Mouse (Mus musculus): ENCODE measurements around the gene Atp6v0a4. TPM values are rescaled to one million over a fixed set of nuclear protein-coding genes. Genes with fewer than 3 reads are reported as not detected.
A peak's percentile ranks its signal among the peaks of the same experiment; 100 is the strongest.

The Atp6v0a4 gene
- total RNA-seq, 2 experiments from 2014 or later = 1.4 to 2.0 TPM

DNA sequence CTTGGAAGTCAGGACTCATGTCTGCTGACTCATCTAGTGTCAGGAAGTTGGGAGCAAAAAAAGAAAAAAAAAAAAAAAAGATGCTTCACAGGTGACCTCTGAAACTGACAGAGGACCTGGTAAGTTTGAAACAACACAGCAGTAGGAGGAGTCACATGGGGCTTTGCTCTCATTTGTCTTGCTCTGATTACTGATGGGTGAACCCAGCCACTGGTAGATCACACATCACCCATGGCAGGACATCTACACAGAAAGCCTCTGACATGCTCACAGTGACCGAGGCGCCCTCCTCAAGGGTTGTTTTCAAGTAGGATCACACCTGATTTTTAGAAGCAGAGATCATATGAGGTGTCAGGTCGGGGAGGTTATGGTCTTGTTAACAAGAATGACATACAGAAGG, 1.1 kb upstream of the Atp6v0a4 start:
- no peak for DNase-seq (ENCODE audit: low spot score in 2 of 2)

DNA sequence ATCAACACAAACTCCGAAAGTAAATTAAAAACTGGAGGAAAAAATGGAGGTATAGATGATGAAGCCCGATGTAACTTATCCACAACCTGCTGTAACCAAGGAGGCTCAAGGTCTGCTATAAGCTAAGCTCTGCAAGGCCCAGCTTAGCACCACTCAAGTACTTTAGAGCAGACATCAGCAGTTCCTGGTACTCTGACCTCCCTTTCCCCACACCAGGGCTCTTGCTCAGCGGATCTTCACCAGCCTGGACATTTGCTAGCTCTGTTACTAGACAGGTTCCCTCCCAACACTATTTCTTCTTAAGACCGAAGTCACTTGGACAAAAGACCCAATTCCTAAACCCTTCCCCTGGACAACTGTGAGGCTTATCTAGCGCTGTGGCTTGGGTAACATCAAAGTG, 496 bp upstream of the Atp6v0a4 start:
- DNase-seq (ENCODE audit: low spot score in 2 of 2) = no peak

DNA sequence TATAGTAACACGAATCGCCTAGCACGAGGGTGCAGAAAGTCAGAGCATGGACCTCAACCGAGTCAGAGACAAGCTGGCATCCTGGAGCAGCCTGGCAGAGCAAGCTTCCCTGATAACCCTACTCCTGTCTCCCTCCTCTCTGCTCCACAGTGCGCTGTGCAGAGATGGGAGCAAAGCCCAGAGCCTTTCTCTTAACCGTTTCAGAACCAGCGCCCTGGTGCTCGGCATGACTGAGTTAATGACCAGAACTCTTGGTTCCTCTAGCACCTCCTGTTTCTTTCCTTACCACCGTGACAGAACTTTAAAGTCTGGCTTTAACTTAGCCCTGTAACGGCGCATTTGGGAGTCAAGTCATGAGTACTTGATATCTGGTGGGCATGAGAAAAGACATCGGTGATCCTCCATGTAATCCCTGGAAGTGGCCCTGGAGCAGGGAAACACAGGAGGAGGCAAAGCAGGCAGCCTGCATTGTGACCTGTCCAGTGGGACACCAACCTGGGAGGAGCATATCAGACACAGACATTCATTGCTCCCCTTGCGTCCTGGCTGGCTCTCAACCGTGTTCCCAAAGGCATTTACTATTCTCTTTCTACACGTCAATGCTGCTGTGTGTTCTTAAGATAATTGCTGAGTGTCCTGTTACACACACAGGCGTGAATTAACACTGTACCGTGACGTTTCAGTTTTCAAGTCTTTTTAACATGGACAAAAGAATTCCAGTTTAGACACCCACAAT, 747 bp downstream of the Atp6v0a4 start:
- no peak for DNase-seq (ENCODE audit: low spot score in 2 of 2)

DNA sequence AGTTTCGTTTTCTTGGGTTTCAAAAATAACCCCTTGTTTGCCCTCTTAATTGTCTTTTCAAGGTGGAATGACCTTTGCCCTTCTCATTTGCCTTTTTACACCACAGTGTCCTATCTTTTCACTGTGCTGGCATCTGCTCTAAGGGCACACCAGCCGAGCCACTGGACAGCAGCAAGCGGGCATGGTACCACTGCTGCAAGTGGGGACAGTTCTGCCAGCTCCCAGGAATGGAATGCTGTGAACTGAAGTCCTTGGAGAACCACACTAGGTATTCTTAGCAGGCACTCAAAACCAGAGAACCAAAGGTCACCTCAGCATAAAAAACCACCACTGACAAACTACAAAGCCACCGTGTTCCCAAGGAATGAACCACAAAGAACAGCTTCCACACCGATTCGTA, 1.6 kb downstream of the Atp6v0a4 start:
- DNase-seq (ENCODE audit: low spot score in 2 of 2) = no peak

DNA sequence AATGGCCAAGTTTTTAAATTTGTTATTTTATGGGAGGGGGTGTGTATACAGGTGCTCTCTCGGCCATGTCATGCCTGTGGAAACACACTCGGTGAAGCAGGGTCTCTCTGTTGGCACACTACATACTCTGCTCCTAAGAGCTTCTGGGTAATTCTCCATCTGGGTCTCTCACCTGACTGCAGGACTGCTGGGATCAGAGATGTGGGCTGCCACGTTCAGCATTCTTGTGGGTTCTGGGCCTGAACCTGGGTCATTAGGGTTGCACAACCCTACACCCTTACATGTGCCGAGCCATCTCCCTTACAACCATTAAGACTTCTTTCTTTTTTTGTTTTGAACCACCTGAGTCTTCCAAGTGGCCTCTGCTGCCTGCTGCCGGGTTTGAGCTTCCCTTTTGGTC, 2.5 kb downstream of the Atp6v0a4 start:
- no peak for DNase-seq (ENCODE audit: low spot score in 2 of 2)

DNA sequence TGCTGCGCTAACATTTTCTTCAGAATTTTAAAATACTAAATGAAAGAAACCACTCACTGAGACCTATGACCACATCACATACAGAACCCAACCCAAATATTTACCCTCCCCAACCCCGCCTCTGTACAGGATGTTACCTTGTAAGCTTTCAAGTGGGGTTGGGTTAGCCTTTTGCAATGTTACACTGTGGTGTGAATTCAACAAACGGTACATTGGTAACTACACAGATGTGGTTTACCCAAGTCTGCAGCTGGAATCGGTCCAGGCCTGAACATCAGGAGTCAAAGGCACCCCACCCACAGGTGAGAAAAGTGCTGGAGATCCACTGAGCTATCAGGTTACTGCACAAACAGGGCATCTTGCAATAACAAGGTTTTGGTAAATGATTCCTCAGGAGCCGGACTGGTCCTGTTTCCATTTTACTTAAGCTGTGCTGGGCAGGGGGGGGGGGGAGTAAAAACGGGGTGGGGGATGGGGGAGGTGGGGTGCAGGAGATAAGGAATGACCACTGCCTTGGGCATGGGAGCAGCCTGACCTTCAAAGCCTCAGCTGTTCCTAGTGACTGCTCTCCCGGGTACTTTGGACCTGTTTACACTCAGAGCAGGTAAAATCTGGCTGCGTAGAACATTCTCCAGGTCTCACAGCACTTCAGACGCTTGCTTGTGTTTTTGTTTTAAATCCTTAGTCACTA, 3.6 kb downstream of the Atp6v0a4 start:
- DNase-seq (ENCODE audit: low spot score in 2 of 2) = no peak

DNA sequence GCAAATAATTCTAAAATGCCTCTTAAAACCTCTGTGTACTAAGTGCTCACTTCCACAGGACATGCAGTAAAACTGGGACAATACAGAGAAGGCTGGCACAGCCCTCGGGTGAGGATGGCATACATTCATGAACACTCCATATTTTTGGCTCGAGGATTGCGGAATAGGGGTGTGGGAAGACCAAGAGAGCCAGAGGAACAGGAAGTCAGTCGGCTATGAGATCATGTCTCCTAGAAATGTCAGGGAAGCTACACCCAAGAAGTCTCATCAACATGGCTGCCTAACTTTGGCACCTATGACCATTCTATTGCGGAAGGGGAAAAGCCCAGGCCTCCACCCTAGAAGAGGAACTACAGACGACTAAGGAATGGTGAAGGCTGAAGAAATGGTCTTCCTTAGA, 6.0 kb downstream of the Atp6v0a4 start:
- DNase-seq (ENCODE audit: low spot score in 2 of 2) = no peak

DNA sequence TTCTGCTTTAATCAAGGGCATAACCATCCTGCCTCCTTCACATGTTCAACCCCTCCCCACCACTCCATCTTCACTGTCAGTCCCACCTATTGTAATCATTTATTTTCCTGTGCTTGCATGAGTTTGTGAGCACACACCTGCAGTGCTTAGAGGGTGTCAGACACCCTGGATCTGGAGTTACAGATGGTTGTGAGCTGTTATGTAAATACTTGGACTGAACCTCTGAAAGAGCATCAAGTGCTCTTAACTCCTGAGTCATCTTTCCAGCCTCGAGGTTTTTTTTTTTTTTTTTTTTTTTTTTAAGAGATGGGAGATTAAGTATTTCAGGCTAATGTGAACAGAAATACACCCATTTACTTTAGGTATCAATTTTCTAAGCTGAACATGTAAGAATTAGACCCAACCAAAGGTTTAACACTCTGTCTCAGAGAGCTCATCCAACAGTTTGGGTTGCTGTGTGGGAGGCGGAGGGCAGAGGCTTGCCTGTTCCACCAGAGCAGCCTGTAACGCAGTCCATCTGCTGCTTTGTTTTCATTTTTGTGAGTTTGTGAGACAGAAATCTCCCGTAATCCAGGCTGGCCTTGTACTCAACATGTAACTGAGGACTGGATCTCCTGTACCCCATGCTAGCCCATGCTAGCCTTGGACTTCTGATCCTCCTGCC, 8.1 kb downstream of the Atp6v0a4 start:
- DNase-seq (ENCODE audit: low spot score in 2 of 2) = peak; percentile 39 to 61

DNA sequence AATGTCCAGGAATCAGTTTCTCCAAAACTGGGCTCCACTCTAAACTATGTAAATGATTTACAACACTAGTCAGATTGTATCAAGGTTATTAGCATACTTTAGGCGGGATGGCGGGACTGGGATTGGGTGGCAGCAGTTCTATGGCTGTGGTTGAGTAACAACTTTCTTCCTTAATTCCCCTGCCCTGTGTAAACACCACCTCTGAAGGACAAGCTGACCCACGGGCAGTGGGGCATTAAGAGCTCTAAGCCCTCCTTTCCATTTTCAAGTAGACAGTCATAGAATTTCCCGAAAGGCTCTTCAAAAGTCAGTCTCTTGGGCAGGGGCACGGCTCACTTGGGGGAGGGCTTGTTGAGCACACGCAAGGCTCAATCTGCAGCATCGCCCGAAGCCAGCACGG, 13.5 kb downstream of the Atp6v0a4 start:
- DNase-seq (ENCODE audit: low spot score in 2 of 2) = no peak

DNA sequence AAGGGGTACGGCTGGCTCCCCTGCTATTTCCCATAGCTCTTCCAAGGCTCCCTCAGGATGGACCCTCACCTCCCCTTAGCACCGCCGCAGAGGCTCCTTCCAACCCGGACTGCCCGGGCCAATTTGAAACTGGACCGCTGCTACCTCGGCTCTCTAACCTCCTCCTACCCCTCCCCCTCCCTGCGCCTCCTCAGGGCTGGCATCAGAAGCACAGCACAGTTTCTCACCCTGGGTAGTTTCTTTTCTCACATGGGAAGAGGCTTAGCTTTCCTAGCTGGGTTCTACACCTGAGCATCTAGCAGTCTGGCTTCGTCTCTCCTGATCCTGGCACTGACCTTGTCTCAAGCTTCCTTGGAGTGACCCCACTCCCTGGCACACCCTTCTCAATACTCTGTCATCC, 14.5 kb downstream of the Atp6v0a4 start:
- DNase-seq (ENCODE audit: low spot score in 2 of 2) = no peak

DNA sequence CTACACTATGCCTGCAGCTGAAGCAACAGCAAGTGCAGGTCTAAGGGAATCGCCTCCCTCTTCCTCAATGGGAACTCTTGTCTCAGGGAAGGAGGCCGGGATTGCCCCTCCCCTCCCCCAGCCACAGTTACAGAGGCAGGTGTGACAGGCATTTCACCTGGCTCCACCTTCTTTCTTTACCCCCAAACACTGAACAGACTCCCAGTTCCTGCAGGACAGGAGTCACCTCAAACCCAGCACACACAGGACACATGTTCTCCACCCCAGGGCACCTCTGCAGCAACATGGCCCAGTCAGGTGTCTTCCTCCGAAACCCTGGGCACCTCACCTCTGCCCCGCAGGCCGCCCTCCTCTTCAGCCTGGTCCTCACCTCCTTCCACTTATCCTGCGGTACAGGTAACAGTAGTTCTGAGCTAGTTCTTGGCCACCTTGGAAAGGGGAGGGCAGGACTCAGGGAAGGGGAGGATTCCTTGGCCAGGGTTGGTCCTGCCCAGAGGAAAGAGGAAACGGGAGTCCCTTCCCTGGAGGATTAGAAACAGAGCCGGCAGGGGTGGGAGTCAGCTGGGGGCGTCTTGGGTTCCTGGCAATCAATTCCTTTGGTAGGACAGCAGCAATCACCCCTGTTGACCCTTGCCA, 15.1 kb downstream of the Atp6v0a4 start, which contains the start of gene Tmem213:
Gene Tmem213 (plus strand): TSS at position 96 of the 636 bp plus-strand sequence.
- DNase-seq (ENCODE audit: low spot score in 2 of 2) = no peak

DNA sequence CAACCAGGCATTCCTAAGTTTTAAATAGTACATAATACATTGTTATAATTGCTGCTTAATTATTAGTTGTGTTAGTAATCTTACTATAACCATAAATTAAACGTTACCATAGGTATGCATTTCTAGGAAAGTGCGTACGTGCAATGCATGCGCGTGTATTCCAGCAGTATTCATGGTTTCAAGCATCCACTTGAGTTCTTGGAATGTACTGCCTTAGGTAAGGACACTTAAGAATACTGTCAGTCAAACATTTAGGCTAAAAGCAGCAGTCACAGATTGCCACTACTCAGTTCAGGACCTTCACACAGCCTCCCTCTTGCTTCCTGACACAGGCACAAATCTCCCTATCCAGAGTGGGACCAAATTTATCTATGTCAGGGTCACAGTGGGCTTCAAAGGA, 15.9 kb downstream of the Atp6v0a4 start:
- DNase-seq (ENCODE audit: low spot score in 2 of 2) = no peak

DNA sequence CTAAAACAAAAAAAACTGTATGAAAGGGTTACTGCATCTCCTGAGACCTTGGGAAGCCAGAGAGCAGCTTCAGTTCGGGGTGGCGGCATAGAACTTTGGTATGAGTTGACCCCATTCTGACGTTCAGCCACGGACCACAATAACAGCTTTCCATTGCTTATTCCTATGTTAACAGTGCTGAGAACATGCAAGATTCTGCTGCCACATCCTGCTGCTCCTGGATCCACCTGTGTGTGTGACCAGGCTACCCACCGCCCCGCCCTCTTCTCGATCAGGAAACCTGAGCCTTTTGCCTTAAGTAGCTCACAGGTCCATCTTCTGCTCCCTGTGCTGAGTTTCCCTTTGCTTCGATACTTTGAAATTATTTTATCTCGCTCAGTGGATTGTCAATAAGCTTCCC, 18.5 kb downstream of the Atp6v0a4 start:
- no peak for DNase-seq (ENCODE audit: low spot score in 2 of 2)

DNA sequence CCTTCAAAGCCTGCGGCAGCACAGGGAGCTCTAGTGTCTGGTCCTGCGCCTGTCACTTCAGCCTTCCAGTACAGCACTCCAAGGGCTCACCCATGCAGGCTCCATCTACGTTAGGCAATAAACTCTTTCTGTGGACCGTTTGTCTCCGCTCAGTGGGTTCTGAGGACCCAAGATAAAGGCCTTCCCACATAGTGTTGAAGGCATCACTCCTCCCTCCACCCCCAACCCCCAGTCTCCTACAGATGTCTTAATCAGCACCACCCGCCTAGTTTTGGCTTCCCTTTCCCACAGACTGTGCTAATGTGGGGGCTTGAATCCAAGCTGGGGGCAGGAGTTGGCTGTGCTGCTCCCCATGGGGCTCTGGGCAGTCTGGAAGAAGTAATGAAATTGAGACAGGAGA, 20.6 kb downstream of the Atp6v0a4 start:
- no peak for DNase-seq (ENCODE audit: low spot score in 2 of 2)

DNA sequence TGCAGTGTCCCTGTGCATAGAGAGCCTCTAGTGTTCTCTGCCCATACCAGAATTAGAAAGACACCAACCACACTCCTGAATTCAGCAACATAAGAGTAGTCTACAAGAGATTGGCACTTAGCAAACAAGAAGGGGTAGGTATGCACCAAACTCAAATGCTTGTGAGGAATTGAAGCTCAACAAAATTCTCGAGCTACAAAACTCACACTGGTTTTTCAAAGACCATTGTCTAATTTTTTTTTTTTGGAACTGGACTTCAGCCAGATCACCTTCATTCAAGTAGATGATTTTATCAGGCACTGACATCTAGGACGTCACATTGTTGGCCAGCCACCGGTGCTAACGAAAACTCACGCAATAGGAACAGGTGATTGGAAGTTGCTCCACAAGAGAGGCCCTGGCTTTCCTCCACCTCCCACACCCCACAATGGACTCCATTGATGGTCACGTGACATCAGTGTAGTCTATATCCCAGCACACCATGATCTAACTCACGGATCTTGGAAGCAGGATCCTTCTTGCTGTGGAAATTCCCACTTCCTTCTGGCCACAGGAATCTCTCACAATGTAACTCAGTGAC, 22.1 kb downstream of the Atp6v0a4 start:
- no peak for DNase-seq (ENCODE audit: low spot score in 2 of 2)

DNA sequence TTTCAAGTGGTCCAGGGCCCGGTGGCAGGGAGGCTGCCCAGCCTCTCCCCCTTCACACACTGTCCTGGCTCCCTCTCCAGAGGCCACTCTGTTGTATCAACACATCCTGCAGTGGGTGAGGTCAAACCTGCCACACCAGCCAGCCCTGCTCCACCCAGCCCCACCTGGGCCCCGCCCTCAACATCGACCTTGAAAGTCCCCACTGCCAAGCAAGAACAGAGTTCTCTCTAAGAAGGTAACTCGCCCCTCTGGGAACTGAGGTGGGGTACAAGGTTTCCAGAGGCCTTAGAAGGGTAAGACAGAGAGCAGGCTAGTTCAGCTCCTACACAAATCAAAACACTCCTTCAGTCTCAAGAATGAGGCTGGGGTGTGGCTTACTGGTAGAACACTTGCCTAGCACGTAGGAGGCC, 27.4 kb downstream of the Atp6v0a4 start:
- DNase-seq (ENCODE audit: low spot score in 2 of 2) = no peak

DNA sequence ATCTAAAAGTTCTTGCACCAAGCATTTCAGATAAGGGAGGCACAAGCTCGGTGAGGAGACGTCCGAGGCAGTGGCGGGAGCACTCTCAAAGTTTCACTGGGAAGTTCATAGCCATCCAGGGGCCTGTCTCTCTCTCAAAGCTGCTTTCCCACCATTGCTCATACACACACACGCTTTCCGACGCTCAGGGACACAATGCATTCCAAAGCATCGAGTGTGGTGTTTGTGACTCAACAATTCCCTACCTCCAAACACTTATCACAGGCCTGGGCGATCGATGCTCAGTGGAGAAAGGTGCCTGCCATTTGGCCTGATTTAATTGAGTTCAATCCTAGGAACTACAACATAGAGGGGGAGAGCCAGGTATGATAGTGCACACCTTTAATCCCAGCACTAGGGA, 29.7 kb downstream of the Atp6v0a4 start:
- DNase-seq (ENCODE audit: low spot score in 2 of 2) = no peak

DNA sequence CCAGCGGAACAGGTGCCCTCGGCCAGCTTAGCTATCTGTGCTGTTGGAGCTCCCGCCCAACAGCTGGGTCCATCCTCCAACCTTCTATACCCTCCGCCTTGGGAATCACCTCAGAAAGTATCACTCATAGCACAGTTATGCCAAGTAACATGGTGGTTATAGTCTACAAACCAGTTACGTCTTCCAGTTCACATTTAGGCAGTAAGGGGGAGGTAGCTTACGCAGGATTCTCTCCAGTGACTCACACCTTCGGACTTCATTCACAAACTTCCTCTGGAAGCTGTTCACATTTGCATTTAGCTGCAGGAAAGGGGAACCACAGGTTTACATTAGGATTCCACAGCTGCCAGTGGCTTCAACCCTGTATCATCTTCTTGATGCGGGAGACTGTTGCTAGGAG, 31.8 kb downstream of the Atp6v0a4 start:
- DNase-seq (ENCODE audit: low spot score in 2 of 2) = no peak

DNA sequence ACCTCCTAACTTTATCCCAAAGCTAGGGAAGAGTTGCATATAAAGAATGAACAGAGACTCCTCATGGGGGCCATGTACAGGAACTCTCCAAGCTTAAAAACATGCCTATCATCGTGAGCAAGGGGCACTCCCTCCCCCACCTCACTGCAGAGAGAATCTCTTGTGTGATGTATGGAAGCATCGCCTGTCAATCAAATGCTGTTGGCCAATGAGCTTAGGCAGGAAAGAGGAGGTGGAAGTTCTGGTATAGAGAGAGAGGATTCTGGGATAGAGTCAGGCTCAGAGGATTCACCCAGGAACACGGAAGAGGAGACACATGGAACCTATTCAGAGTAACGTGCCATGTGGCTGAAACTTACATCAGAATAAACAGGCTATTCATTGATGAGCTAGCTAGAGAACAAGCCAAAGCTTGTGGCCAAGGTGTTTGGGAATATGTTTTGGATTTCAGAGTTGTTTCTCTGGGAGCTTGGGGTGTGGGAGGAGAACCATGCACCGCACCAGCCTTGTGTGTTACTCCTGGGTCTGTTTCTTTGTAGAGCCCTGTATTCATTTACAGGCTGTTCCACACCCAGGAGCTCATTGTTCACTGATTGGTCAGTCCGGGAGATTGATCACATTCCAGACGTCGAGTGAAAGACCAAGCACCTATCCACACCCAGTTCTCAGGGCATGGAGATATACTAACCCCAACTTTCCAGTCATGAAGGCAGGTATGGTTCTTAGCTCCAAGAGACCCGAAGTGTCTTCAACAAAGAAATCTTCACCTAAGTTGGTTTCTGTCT, 37.0 kb downstream of the Atp6v0a4 start:
- no peak for DNase-seq (ENCODE audit: low spot score in 2 of 2)

DNA sequence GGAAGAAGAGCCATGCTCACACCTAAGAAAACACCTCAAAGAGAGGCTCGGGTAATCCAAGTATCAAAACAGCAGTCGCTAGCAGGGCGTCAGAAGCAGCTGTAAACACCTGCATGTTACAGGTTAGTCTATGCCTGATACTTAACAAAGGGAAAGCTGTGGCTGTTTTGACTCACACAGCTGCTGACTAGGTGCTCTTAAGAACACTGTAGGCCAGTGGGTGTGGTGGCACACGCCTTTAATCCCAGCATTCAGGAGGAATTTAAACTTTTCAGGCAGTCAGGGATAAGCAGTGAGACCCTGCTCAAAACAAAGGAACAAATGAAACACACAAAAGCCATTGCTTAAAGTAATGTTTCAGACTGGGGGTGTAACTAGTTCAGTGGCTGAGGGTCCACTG, 41.2 kb downstream of the Atp6v0a4 start:
- DNase-seq (ENCODE audit: low spot score in 2 of 2) = no peak
